In genomic region chr11:96829813-96830538, GRCm38 (mm10) we compare ENCODE assay signal across 8 mouse cellular contexts. TPM values are rescaled to one million over a fixed set of nuclear protein-coding genes. Genes with fewer than 3 reads are reported as not detected.
DNase-seq lines count a peak whose midpoint lies in the region; ATAC-seq lines count a peak whose summit lies in the region.

Nfe2l1 (minus strand) TSS chr11:96829968.

- H3K4me3 ChIP-seq in heart, embryonic 14.5 days (ENCODE audit: control insufficient read depth in 1 of 2, insufficient read depth in 1 of 2, low read depth in 1 of 2, low read length in 2 of 2): peak within 1 kb of the TSS; percentile 67 to 83
- H3K4me3 ChIP-seq in liver, embryonic 13.5 days (replicated peaks): peak within 1 kb of the TSS; percentile 78
- H3K4me3 ChIP-seq in stomach, embryonic 16.5 days (replicated peaks; ENCODE audit: low read length): peak within 1 kb of the TSS; percentile 79

- H3K9ac ChIP-seq in heart, embryonic 14.5 days (ENCODE audit: low read length): peak within 1 kb of the TSS; percentile 92
- H3K9ac ChIP-seq in liver, embryonic 13.5 days: peak within 1 kb of the TSS; percentile 86
- peak within 1 kb of the TSS; percentile 91 for H3K9ac ChIP-seq in stomach, embryonic 16.5 days (ENCODE audit: low read length)

- under 1% methylated on average over 51 of the region's 51 CpGs for WGBS in heart, embryonic 14.5 days
- under 1% methylated on average over 51 of the region's 51 CpGs for WGBS in liver, embryonic 13.5 days (ENCODE audit: insufficient replicate concordance)
- WGBS in stomach, embryonic 16.5 days: under 1% methylated on average over 50 of the region's 51 CpGs

- DNase-seq in c-Kit-negative CD71-positive TER-119-positive erythroid progenitor cells, embryonic 14.5 days (ENCODE audit: low read depth, low spot score): peak; percentile 97
- DNase-seq in fibroblast of lung, adult 2 months (ENCODE audit: low read depth): peak; percentile 97
- DNase-seq in kidney, postnatal 14 days: peak; percentile 99
- DNase-seq in liver, embryonic 13.5 days: peak; percentile 98
- peak; percentile 96 for DNase-seq in neural tube, embryonic 10.5 days (ENCODE audit: extremely low spot score, low spot score)

- H3K4me2 ChIP-seq in heart, embryonic 14.5 days (ENCODE audit: low read length): peak within 1 kb of the TSS; percentile 98
- H3K4me2 ChIP-seq in liver, embryonic 13.5 days: peak within 1 kb of the TSS; percentile 91
- H3K4me2 ChIP-seq in stomach, embryonic 16.5 days (ENCODE audit: low read depth, low read length): peak within 1 kb of the TSS; percentile 88

- H3K9me3 ChIP-seq in heart, embryonic 14.5 days (ENCODE audit: control insufficient read depth, low read length): no peaks in the 10 kb centered on the region
- H3K9me3 ChIP-seq in liver, embryonic 13.5 days (replicated peaks): no peaks in the 10 kb centered on the region
- no peaks in the 10 kb centered on the region for H3K9me3 ChIP-seq in stomach, embryonic 16.5 days (replicated peaks; ENCODE audit: control insufficient read depth, low read length)

- H3K27me3 ChIP-seq in heart, embryonic 14.5 days (ENCODE audit: control insufficient read depth, insufficient read depth, low read length): no peaks in the 10 kb centered on the region
- no peaks in the 10 kb centered on the region for H3K27me3 ChIP-seq in liver, embryonic 13.5 days
- no peaks in the 10 kb centered on the region for H3K27me3 ChIP-seq in stomach, embryonic 16.5 days (ENCODE audit: control insufficient read depth, insufficient read depth, low read length)

- H3K36me3 ChIP-seq in heart, embryonic 14.5 days (ENCODE audit: control insufficient read depth, insufficient read depth, low read length): peaks cover 20% of the 10 kb centered on the region
- peaks cover 31% of the 10 kb centered on the region for H3K36me3 ChIP-seq in liver, embryonic 13.5 days
- H3K36me3 ChIP-seq in stomach, embryonic 16.5 days (ENCODE audit: control insufficient read depth, insufficient read depth, low read length): 0 out of 2 replicates have a peak, but pooled peaks cover 2% of the 10 kb centered on the region

- H3K27ac ChIP-seq in heart, embryonic 14.5 days (replicated peaks in 1 of 2; ENCODE audit: control insufficient read depth in 1 of 2, insufficient read depth in 1 of 2, low read depth in 2 of 2, low read length in 2 of 2): peak within 1 kb of the TSS; percentile 99
- H3K27ac ChIP-seq in liver, embryonic 13.5 days: peak within 1 kb of the TSS; percentile 96
- peak within 1 kb of the TSS; percentile 99 for H3K27ac ChIP-seq in stomach, embryonic 16.5 days (ENCODE audit: low read length)

- peak; percentile 97 for ATAC-seq in CD4-positive, CD25-positive, alpha-beta regulatory T cell, adult 4 months
- peak; percentile 95 for ATAC-seq in heart, embryonic 14.5 days (ENCODE audit: insufficient number of reproducible peaks, insufficient read depth, low FRiP score, low read depth)
- peak; percentile 97 for ATAC-seq in liver, embryonic 13.5 days (ENCODE audit: low read depth)
- ATAC-seq in stomach, embryonic 16.5 days (ENCODE audit: insufficient read depth, low FRiP score): peak; percentile 99

- H3K4me1 ChIP-seq in heart, embryonic 14.5 days (ENCODE audit: control insufficient read depth in 2 of 2, insufficient read depth in 2 of 2, low read length in 2 of 2): peaks cover 27 to 40% of the 10 kb centered on the region in 2 experiments
- H3K4me1 ChIP-seq in liver, embryonic 13.5 days (replicated peaks): peaks cover 53% of the 10 kb centered on the region
- H3K4me1 ChIP-seq in stomach, embryonic 16.5 days (ENCODE audit: control insufficient read depth, insufficient read depth, low read length): peaks cover 40% of the 10 kb centered on the region

RNA-seq across cellular contexts. Expression of gene Nfe2l1, which starts in this region (rescaled TPM):
- 10 to 100 TPM; 21.3 to 26.1 TPM for polyA plus RNA-seq in CD4-positive, CD25-positive, alpha-beta regulatory T cell, adult 4 months (2017; shearing (Covaris generic))
- polyA plus RNA-seq in heart, embryonic 14.5 days (2014; fragmentation: Nextera tagmentation; extraction: Ambion mirVana): 49.7 and 55.1 TPM in 2 replicates
- polyA plus RNA-seq in liver, embryonic 13.5 days (2015; fragmentation: Nextera tagmentation; extraction: Ambion mirVana): 19.2 and 20.2 TPM in 2 replicates
- 64.8 and 65.7 TPM in 2 replicates for polyA plus RNA-seq in stomach, embryonic 16.5 days (2015; fragmentation: Nextera tagmentation; extraction: Ambion mirVana)

Comparison
In these comparisons a context has a peak if more than half of its experiments do, and no peak if none do; other contexts are left out.
1. Peak in every context shown above with its lines: DNase-seq, ATAC-seq, H3K4me3 ChIP-seq and H3K27ac ChIP-seq.